Mouse (Mus musculus) CH12.LX (cell line): Measurements from ENCODE around the gene Iqcc. TPM values are rescaled to one million over a fixed set of nuclear protein-coding genes. Genes with fewer than 3 reads are reported as not detected.

Experiments
- DNase-seq: peaks from one replicate; pipeline ENCODE4 v3.0.0-alpha.2; 2013; ENCODE audit errors: extremely low read depth
- H3K27ac ChIP-seq: 2 replicates; pipeline ENCODE4 v1.5.1; 2012; ENCODE audit warnings: low read depth, mild to moderate bottlenecking, control low read depth, moderate library complexity; ENCODE audit not compliant: insufficient read depth
- H3K27me3 ChIP-seq: replicated peaks from 2 replicates; pipeline ENCODE3; 2012; ENCODE audit warnings: inconsistent platforms
- H3K36me3 ChIP-seq, 2 experiments: replicated peaks in 1 of 2; 2 replicates each; pipeline versions ENCODE3 to v1.6.1; 2012; ENCODE audit warnings: inconsistent platforms in 1 of 2, low read length in 1 of 2, mild to moderate bottlenecking in 1 of 2, mixed read lengths in 1 of 2, moderate library complexity in 1 of 2; ENCODE audit not compliant: control insufficient read depth in 1 of 2, insufficient read depth in 1 of 2
- H3K4me1 ChIP-seq, 2 experiments: 2 replicates each; pipeline ENCODE4 v1.6.1; 2012; ENCODE audit warnings: inconsistent platforms in 1 of 2, moderate library complexity in 1 of 2; ENCODE audit not compliant: insufficient read depth in 2 of 2, control insufficient read depth in 1 of 2
- H3K4me2 ChIP-seq: 2 replicates; pipeline ENCODE4 v1.6.1; 2012; ENCODE audit warnings: low read depth, mild to moderate bottlenecking, control low read depth; ENCODE audit not compliant: poor library complexity, insufficient read depth, severe bottlenecking
- H3K4me3 ChIP-seq, 3 experiments: fragments of 150-350 bp in 1 of 3; sonication (generic) in 1 of 3; replicated peaks in 1 of 3; 2 replicates each; pipeline versions ENCODE3 to v1.5.1; 2011 to 2012; ENCODE audit warnings: low read depth in 2 of 3, low read length in 2 of 3, mild to moderate bottlenecking in 2 of 3, moderate library complexity in 2 of 3, control low read depth in 1 of 3, improper control_type of control experiment in 1 of 3, inconsistent platforms in 1 of 3, mixed read lengths in 1 of 3; ENCODE audit not compliant: poor library complexity in 1 of 3
- H3K79me2 ChIP-seq: replicated peaks from 2 replicates; pipeline ENCODE4 v1.6.1; 2012; ENCODE audit warnings: mild to moderate bottlenecking, moderate library complexity; ENCODE audit not compliant: control insufficient read depth, poor library complexity, insufficient read depth, severe bottlenecking; ENCODE audit errors: extremely low read depth
- H3K9ac ChIP-seq: 2 replicates; pipeline ENCODE4 v1.6.1; 2012; ENCODE audit warnings: low read depth, mild to moderate bottlenecking, control low read depth, moderate library complexity; ENCODE audit not compliant: insufficient read depth
- H3K9me3 ChIP-seq: replicated peaks from 2 replicates; pipeline ENCODE3; 2012; ENCODE audit warnings: low read length, inconsistent platforms, mixed read lengths
- BHLHE40 ChIP-seq: IDR thresholded peaks from 2 replicates; pipeline ENCODE4 v1.6.1; 2011; ENCODE audit warnings: mild to moderate bottlenecking, low read depth, low read length, improper control_type of control experiment
- CHD1 ChIP-seq: IDR thresholded peaks from 2 replicates; pipeline ENCODE4 v1.6.1; 2012; ENCODE audit warnings: low read depth, low read length, improper control_type of control experiment, inconsistent platforms
- CTCF ChIP-seq, 2 experiments: IDR thresholded peaks in 1 of 2; conservative IDR thresholded peaks in 1 of 2; 2 replicates each; pipeline ENCODE4 v1.5.1; 2011 to 2012; ENCODE audit warnings: low read depth in 2 of 2, low read length in 2 of 2, improper control_type of control experiment in 1 of 2, inconsistent platforms in 1 of 2, mild to moderate bottlenecking in 1 of 2, moderate library complexity in 1 of 2
- E2F4 ChIP-seq: IDR thresholded peaks from 2 replicates; pipeline ENCODE4 v1.6.1; 2011; ENCODE audit warnings: low read depth, low read length, improper control_type of control experiment; ENCODE audit not compliant: insufficient replicate concordance
- ELF1 ChIP-seq: IDR thresholded peaks from 2 replicates; pipeline ENCODE4 v1.6.1; 2014; ENCODE audit warnings: low read depth, mild to moderate bottlenecking, inconsistent platforms, low read length, improper control_type of control experiment
- EP300 ChIP-seq: IDR thresholded peaks from 2 replicates; pipeline ENCODE4 v1.6.1; 2011; ENCODE audit warnings: low read length, improper control_type of control experiment
- IRF4 ChIP-seq: IDR thresholded peaks from 2 replicates; pipeline ENCODE4 v1.6.1; 2014; ENCODE audit warnings: low read depth, mild to moderate bottlenecking, inconsistent platforms, low read length, improper control_type of control experiment
- JUN ChIP-seq: IDR thresholded peaks from 2 replicates; pipeline ENCODE4 v1.6.1; 2011; ENCODE audit warnings: low read depth, mild to moderate bottlenecking, low read length, improper control_type of control experiment, moderate library complexity; ENCODE audit not compliant: insufficient read depth
- JUND ChIP-seq: conservative IDR thresholded peaks from 2 replicates; pipeline ENCODE4 v1.6.1; 2011; ENCODE audit warnings: low read depth, low read length, improper control_type of control experiment
- KAT2A ChIP-seq: IDR thresholded peaks from 2 replicates; pipeline ENCODE4 v1.6.1; 2012; ENCODE audit warnings: low read length, improper control_type of control experiment, inconsistent platforms; ENCODE audit not compliant: insufficient replicate concordance
- MAFK ChIP-seq: IDR thresholded peaks from 2 replicates; pipeline ENCODE4 v1.6.1; 2011; ENCODE audit warnings: low read length, improper control_type of control experiment; ENCODE audit not compliant: insufficient replicate concordance
- MAX ChIP-seq: IDR thresholded peaks from 2 replicates; pipeline ENCODE4 v1.6.1; 2011; ENCODE audit warnings: low read length, improper control_type of control experiment
- MAZ ChIP-seq: IDR thresholded peaks from 2 replicates; pipeline ENCODE4 v1.6.1; 2012; ENCODE audit warnings: low read depth, mild to moderate bottlenecking, inconsistent platforms, low read length, improper control_type of control experiment, moderate library complexity
- MXI1 ChIP-seq: IDR thresholded peaks from 2 replicates; pipeline ENCODE4 v1.6.1; 2011; ENCODE audit warnings: mild to moderate bottlenecking, low read depth, low read length, improper control_type of control experiment
- MYC ChIP-seq: IDR thresholded peaks from 2 replicates; pipeline ENCODE4 v1.6.1; 2011; ENCODE audit warnings: low read depth, mild to moderate bottlenecking, improper control_type of control experiment, low read length
- NELFE ChIP-seq: IDR thresholded peaks from 2 replicates; pipeline ENCODE4 v1.6.1; 2011; ENCODE audit warnings: low read depth, low read length, improper control_type of control experiment
- NRF1 ChIP-seq: IDR thresholded peaks from 2 replicates; pipeline ENCODE4 v1.6.1; 2014; ENCODE audit warnings: low read depth, mild to moderate bottlenecking, inconsistent platforms, low read length, improper control_type of control experiment, moderate library complexity
- PAX5 ChIP-seq: IDR thresholded peaks from 2 replicates; pipeline ENCODE4 v1.6.1; 2012; ENCODE audit warnings: low read length, inconsistent platforms, mixed read lengths
- POLR2A ChIP-seq: IDR thresholded peaks from 2 replicates; pipeline ENCODE4 v1.6.1; 2011; ENCODE audit warnings: low read depth, mild to moderate bottlenecking, improper control_type of control experiment, low read length
- RAD21 ChIP-seq: IDR thresholded peaks from 2 replicates; pipeline ENCODE4 v1.6.1; 2011; ENCODE audit warnings: low read depth, mild to moderate bottlenecking, low read length, improper control_type of control experiment, moderate library complexity
- SMC3 ChIP-seq: IDR thresholded peaks from 2 replicates; pipeline ENCODE4 v1.6.1; 2011; ENCODE audit warnings: low read depth, low read length, improper control_type of control experiment
- TCF12 ChIP-seq: IDR thresholded peaks from 2 replicates; pipeline ENCODE4 v1.6.1; 2014; ENCODE audit warnings: low read depth, mild to moderate bottlenecking, inconsistent platforms, low read length, improper control_type of control experiment
- USF1 ChIP-seq: IDR thresholded peaks from 2 replicates; pipeline ENCODE4 v1.6.1; 2014; ENCODE audit warnings: low read depth, mild to moderate bottlenecking, inconsistent platforms, low read length, improper control_type of control experiment
- USF2 ChIP-seq: conservative IDR thresholded peaks from 2 replicates; pipeline ENCODE4 v1.6.1; 2011; ENCODE audit warnings: low read depth, low read length, improper control_type of control experiment
- ZC3H11A ChIP-seq: IDR thresholded peaks from 2 replicates; pipeline ENCODE4 v1.6.1; 2012; ENCODE audit warnings: low read depth, mild to moderate bottlenecking, inconsistent platforms, low read length, improper control_type of control experiment
- ZMIZ1 ChIP-seq: IDR thresholded peaks from 2 replicates; pipeline ENCODE4 v1.6.1; 2012; ENCODE audit warnings: low read depth, mild to moderate bottlenecking, inconsistent platforms, low read length, improper control_type of control experiment
- dilution Hi-C: fragments of 300-500 bp; cut with MboI; formaldehyde crosslinking; loops from 2 replicates; pipeline ENCODE4 v1.14.3; 2020; ENCODE audit warnings: low sequenced_read_pairs; ENCODE audit not compliant: extremely low pct_unique_long_range_greater_than_20kb, extremely low pct_ligation_motif_present
- in situ Hi-C: fragments of 300-500 bp; cut with MboI; formaldehyde crosslinking; loops from 3 replicates; pipeline ENCODE4 v1.14.3; 2019; ENCODE audit warnings: low sequenced_read_pairs, low pct_ligation_motif_present, low pct_unique_long_range_greater_than_20kb, mixed read lengths
- polyA plus RNA-seq: library from polyadenylated mRNA; unstranded; fragments of >175 nt; gene quantifications from 2 replicates; pipeline ENCODE4 v1.2.1, GENCODE M21; 2012; ENCODE audit warnings: low read depth; ENCODE audit not compliant: insufficient read length
- total RNA-seq, 2 experiments: library from RNA; depleted of rRNA; stranded (reverse); fragments of 300-350 nt in 1 of 2; fragments of >200 nt in 1 of 2; gene quantifications; 2 replicates each; pipeline ENCODE4 v1.2.3; 2012 to 2014

Iqcc gene
- total and polyA plus RNA-seq, 3 experiments: 13.5 to 27.0 (median 18.4) TPM

DNA sequence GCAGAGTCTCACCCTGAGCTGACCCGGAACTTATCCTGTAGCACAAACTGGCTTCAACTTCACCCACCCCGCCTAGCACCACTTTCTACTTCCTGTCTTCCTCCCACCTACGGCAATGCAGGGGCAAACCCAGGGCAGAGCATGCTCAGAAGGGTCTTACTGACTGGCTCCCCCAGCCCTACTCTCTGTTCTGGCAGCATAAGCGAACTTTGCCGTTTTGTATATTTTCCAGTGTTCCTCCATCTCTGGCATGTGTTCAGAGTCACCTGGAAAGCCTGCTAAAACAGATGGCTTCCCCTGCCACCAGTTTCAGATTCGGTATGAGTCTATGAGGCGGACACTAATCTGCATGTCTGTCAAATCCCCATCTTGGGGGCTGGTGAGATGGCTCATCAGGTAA, 38.6 kb downstream of the Iqcc start (continued):
- TF ChIP-seq JUND (peak; percentile 94), JUN (peak; percentile 89), TCF12 (peak; percentile 99), PAX5 (no peak), USF1 (no peak), NRF1 (peak; percentile 88), IRF4 (peak; percentile 98), MAFK (peak; percentile 79; the same call in 1 of the 2 replicates), USF2 (no peak; the same call in 1 of the 2 replicates), E2F4 (no peak), ELF1 (peak; percentile 77), MAX (peak; percentile 90), NELFE (peak; percentile 32), RAD21 (no peak; the same call in 1 of the 2 replicates), ZC3H11A (no peak), MXI1 (peak; percentile 65; the same call in 1 of the 2 replicates)

DNA sequence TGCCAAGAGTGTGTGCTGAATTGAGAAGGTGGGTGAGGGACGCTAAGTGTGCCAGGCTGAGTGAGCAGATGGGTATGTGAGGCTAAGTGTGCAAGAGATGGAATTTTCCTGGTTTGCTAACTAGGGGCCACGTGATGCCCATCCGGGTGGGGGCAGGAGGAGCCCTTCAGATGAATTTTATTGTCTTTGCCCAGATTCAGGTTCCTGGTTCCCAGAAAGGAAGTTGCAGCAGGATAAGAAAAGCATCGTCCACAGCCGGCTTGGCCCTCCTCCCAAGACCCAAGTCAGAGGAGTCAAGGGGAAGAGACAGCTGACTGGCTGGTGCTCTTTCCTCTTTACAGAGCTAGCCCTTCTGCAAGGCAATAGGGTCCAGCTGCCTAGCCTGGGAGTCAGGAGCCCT, 40.4 kb downstream of the Iqcc start, which contains the start of gene Fam167b:
TSS of gene Fam167b (minus strand) at position 84 of the 400 bp plus-strand sequence.
- dilution Hi-C loops (no loop called here), in situ Hi-C loops (no loop called here)
- no peaks in the 10 kb centered on the region for H3K27me3 ChIP-seq
- H3K4me1 ChIP-seq: peaks cover 26 to 73% of the 10 kb centered on the region in 2 experiments
- H3K9ac ChIP-seq: peak within 1 kb of the TSS; percentile 14; the same call in 1 of the 2 replicates
- no peaks in the 10 kb centered on the region for H3K36me3 ChIP-seq
- DNase-seq: no peak
- no peaks in the 10 kb centered on the region for H3K79me2 ChIP-seq
- H3K9me3 ChIP-seq: no peaks in the 10 kb centered on the region
- TF ChIP-seq NELFE: no peak
- TF ChIP-seq JUN: no peak
- no peak for TF ChIP-seq MXI1
- no peak for TF ChIP-seq MAFK
- no peak for TF ChIP-seq IRF4
- no peak for TF ChIP-seq CHD1
- no peak for TF ChIP-seq POLR2A
- TF ChIP-seq RAD21: no peak
- no peak; the same call in 1 of the 2 replicates for TF ChIP-seq USF1
- TF ChIP-seq MAZ: no peak
- TF ChIP-seq EP300: no peak
- no peak for TF ChIP-seq BHLHE40
- no peak for TF ChIP-seq CTCF (conservative IDR thresholded peaks at IDR 0.05 in 1 of 2, IDR thresholded peaks at IDR 0.05 in 1 of 2; ENCODE audit: low read depth in 2 of 2, low read length in 2 of 2)
- TF ChIP-seq PAX5: no peak
- TF ChIP-seq SMC3: no peak
- no peak for TF ChIP-seq ELF1
- no peak for TF ChIP-seq MYC
- TF ChIP-seq ZMIZ1: no peak
- no peak for TF ChIP-seq KAT2A
- peak within 1 kb of the TSS; percentile 58 for H3K4me2 ChIP-seq
- H3K27ac ChIP-seq: peak within 1 kb of the TSS; percentile 48
- peak within 1 kb of the TSS; percentile 5 to 44 (median 35) for H3K4me3 ChIP-seq
